Mouse (Mus musculus) embryonic facial prominence, embryonic 11.5 days (tissue): ENCODE measurements around the gene Calm2. TPM values are rescaled to one million over a fixed set of nuclear protein-coding genes. Genes with fewer than 3 reads are reported as not detected.

Experiments
- ATAC-seq: fragments of 200-750 bp; cut with Nextera tagmentation; replicated peaks from 2 replicates; pipeline ENCODE4 v1.8.0; 2017; ENCODE audit warnings: low read depth; ENCODE audit not compliant: insufficient number of reproducible peaks, low FRiP score, low TSS enrichment
- DNase-seq: peaks from one replicate; pipeline ENCODE4 v3.0.0-alpha.2; 2015; ENCODE audit warnings: low spot score
- H3K27ac ChIP-seq: fragments of 300-500 bp; sonication (generic); replicated peaks from 2 replicates; pipeline ENCODE4 v1.5.1; 2014; ENCODE audit warnings: mild to moderate bottlenecking, low read depth, low read length, control low read depth
- H3K27me3 ChIP-seq: fragments of 300-500 bp; sonication (generic); 2 replicates; pipeline ENCODE4 v1.6.1; 2014; ENCODE audit warnings: mild to moderate bottlenecking, low read length, moderate library complexity, mixed read lengths; ENCODE audit not compliant: control insufficient read depth, insufficient read depth
- H3K36me3 ChIP-seq: fragments of 300-500 bp; sonication (generic); replicated peaks from 2 replicates; pipeline ENCODE4 v1.6.1; 2014; ENCODE audit warnings: low read depth, mild to moderate bottlenecking, low read length, moderate library complexity, mixed read lengths; ENCODE audit not compliant: control insufficient read depth, insufficient read depth
- H3K4me1 ChIP-seq: fragments of 300-500 bp; sonication (generic); 2 replicates; pipeline ENCODE4 v1.6.1; 2014; ENCODE audit warnings: low read length, mixed read lengths; ENCODE audit not compliant: control insufficient read depth, insufficient read depth
- H3K4me2 ChIP-seq: fragments of 300-500 bp; sonication (generic); 2 replicates; pipeline ENCODE4 v1.6.1; 2014; ENCODE audit warnings: low read depth, mild to moderate bottlenecking, control low read depth, low read length, moderate library complexity
- H3K4me3 ChIP-seq: fragments of 300-500 bp; sonication (generic); 2 replicates; pipeline ENCODE4 v1.5.1; 2014; ENCODE audit warnings: low read depth, low read length, control low read depth
- H3K9ac ChIP-seq: fragments of 300-500 bp; sonication (generic); replicated peaks from 2 replicates; pipeline ENCODE4 v1.6.1; 2014; ENCODE audit warnings: mild to moderate bottlenecking, control low read depth, low read length
- H3K9me3 ChIP-seq: fragments of 300-500 bp; sonication (generic); replicated peaks from 2 replicates; pipeline ENCODE4 v1.6.1; 2016; ENCODE audit warnings: mild to moderate bottlenecking, low read length, inconsistent platforms, mixed read lengths; ENCODE audit not compliant: control insufficient read depth
- WGBS: fragments of 180-500 bp; shearing (Covaris S2); extraction: QIAGEN DNeasy Blood & Tissue Kit; methylation state at CpG from one replicate; pipeline ENCODE4 v1.1.7; 2014; 5-methylcytosine and 5-hydroxymethylcytosine counted together
- polyA plus RNA-seq: library from polyadenylated mRNA; unstranded; fragments of >200 nt; fragmentation: Nextera tagmentation; extraction: Ambion mirVana; gene quantifications from 2 replicates; pipeline ENCODE4 v1.2.1, GENCODE M21; 2014

Gene Calm2
- polyA plus RNA-seq, 1 experiment from 2014 or later, result 1,315 TPM

- Histone ChIP-seq H3K9ac (peak overlapping the region; percentile 98), H3K36me3 (no peaks in the 10 kb centered on the region; the same call in 1 of the 2 replicates), H3K9me3 (no peaks in the 10 kb centered on the region), H3K27ac (no peak overlapping the region), H3K27me3 (no peaks in the 10 kb centered on the region), H3K4me2 (peak overlapping the region; percentile 70), H3K4me1 (0 out of 2 replicates have a peak, but pooled peaks cover 3% of the 10 kb centered on the region), H3K4me3 (peak overlapping the region; percentile 96)
- under 1% methylated on average over 13 of the region's 13 CpGs for WGBS
- peak; percentile 57 for DNase-seq
- ATAC-seq, result no peak
These were observed 1.3 kb downstream of the Calm2 start for GRCm38 (mm10) chr17:87445337-87445916.

DNA sequence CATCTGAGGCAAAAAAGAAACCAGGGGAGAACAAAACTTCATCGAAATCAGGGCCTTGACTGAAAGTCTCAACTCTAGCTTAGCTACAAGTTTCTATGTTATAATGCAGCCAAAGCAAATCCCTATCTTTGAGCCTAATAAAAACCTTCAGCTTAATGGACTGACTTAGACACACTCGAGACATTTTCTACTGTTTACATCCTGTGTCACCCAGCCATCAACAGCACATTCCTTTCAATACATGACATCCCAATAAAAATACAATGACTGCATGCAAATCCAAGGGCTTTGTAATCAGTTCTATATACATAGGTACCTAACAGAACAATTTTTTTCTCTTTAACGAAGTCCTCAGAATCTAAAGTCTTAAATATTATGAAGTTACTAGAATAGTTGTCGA, 2.0 kb downstream of the Calm2 start:
- peak overlapping the region; percentile 36 for H3K4me2 ChIP-seq
- H3K9me3 ChIP-seq, result no peaks in the 10 kb centered on the region
- no peak for DNase-seq
- no peaks in the 10 kb centered on the region for H3K27me3 ChIP-seq
- ATAC-seq, result no peak
- no peak overlapping the region for H3K27ac ChIP-seq
- 0 out of 2 replicates have a peak, but pooled peaks cover 3% of the 10 kb centered on the region for H3K4me1 ChIP-seq
- H3K9ac ChIP-seq, result no peak overlapping the region; the same call in 1 of the 2 replicates
- WGBS, result 55% methylated on average over 4 of the region's 4 CpGs
- peak overlapping the region; percentile 18 for H3K4me3 ChIP-seq
- no peaks in the 10 kb centered on the region; the same call in 1 of the 2 replicates for H3K36me3 ChIP-seq

GRCm38 (mm10) chr17:87441537-87441936, 5.2 kb downstream of the Calm2 start:
- no peak for ATAC-seq
- Histone ChIP-seq H3K4me1 (0 out of 2 replicates have a peak, but pooled peaks cover 3% of the 10 kb centered on the region), H3K4me3 (no peak overlapping the region), H3K36me3 (no peaks in the 10 kb centered on the region; the same call in none of the 2 replicates), H3K9ac (no peak overlapping the region), H3K27me3 (no peaks in the 10 kb centered on the region), H3K27ac (no peak overlapping the region), H3K9me3 (no peaks in the 10 kb centered on the region), H3K4me2 (no peak overlapping the region)
- WGBS, result 86% methylated on average over 2 of the region's 2 CpGs
- DNase-seq, result no peak

GRCm38 (mm10) chr17:87439441-87439840, 7.3 kb downstream of the Calm2 start:
- H3K4me3 ChIP-seq, result no peak overlapping the region
- no peaks in the 10 kb centered on the region for H3K27me3 ChIP-seq
- no peaks in the 10 kb centered on the region for H3K9me3 ChIP-seq
- peaks cover 8% of the 10 kb centered on the region for H3K36me3 ChIP-seq
- WGBS, result 93% methylated on average over 2 of the region's 2 CpGs
- 0 out of 2 replicates have a peak, but pooled peaks cover 3% of the 10 kb centered on the region for H3K4me1 ChIP-seq
- no peak for DNase-seq
- H3K9ac ChIP-seq, result no peak overlapping the region
- no peak for ATAC-seq
- H3K27ac ChIP-seq, result no peak overlapping the region
- H3K4me2 ChIP-seq, result no peak overlapping the region

- Histone ChIP-seq H3K4me3 (no peak overlapping the region), H3K27ac (no peak overlapping the region), H3K4me1 (no peaks in the 10 kb centered on the region), H3K36me3 (peaks cover 16% of the 10 kb centered on the region), H3K9me3 (no peaks in the 10 kb centered on the region), H3K27me3 (no peaks in the 10 kb centered on the region), H3K4me2 (no peak overlapping the region), H3K9ac (no peak overlapping the region)
- 95% methylated on average over 3 of the region's 3 CpGs for WGBS
- DNase-seq, result no peak
- ATAC-seq, result no peak
These were observed 12.8 kb downstream of the Calm2 start for GRCm38 (mm10) chr17:87433929-87434328.

DNA sequence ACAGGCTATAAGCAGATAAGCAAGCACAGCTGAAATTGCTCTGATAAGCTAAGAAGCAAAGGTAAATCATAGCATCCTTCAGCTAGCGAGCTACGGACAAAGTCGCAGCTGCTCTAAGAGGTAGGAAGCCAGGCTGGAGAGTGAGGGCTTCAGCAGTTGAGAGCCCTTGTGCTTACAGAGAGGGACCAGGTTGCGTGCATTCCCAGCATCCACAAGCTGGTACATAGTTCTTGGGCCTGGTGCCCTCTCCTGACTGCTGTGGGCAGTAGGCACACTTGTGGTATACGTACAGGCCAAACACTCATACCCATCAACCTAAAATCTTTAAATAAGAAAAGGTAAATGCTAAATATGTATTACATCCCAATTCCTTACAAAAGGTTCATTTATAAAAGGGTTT, 14.0 kb downstream of the Calm2 start:
- no peak overlapping the region for H3K27ac ChIP-seq
- DNase-seq (no peak), ATAC-seq (no peak)
- H3K9ac ChIP-seq, result no peak overlapping the region
- no peaks in the 10 kb centered on the region for H3K9me3 ChIP-seq
- H3K4me1 ChIP-seq, result no peaks in the 10 kb centered on the region
- H3K4me3 ChIP-seq, result no peak overlapping the region
- H3K36me3 ChIP-seq, result peaks cover 16% of the 10 kb centered on the region
- no peak overlapping the region for H3K4me2 ChIP-seq
- 94% methylated on average over 5 of the region's 5 CpGs for WGBS
- H3K27me3 ChIP-seq, result no peaks in the 10 kb centered on the region

DNA sequence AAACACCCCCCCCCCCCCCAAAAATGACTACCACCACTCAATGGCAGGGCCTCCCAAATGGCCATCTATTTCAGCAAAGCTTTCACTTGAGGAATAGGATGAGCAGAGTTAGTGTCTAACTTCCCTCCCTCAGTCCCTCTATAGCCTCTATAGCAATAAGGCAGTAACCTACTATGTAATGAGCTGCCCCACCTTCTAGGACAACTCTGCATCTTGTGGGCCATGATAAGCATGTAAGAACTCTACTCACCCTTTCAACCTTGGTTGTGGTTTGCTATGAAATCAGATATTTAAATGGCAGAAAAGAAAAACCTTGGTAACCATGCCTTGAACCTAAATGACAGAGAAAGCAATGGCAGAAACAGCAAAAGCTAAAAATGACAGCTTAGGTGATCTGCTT, 14.4 kb downstream of the Calm2 start:
- Histone ChIP-seq H3K36me3 (peaks cover 16% of the 10 kb centered on the region), H3K9ac (no peak overlapping the region), H3K4me2 (no peak overlapping the region), H3K27me3 (no peaks in the 10 kb centered on the region), H3K4me1 (no peaks in the 10 kb centered on the region), H3K9me3 (no peaks in the 10 kb centered on the region), H3K27ac (no peak overlapping the region), H3K4me3 (no peak overlapping the region)
- DNase-seq (no peak), ATAC-seq (no peak)

DNA sequence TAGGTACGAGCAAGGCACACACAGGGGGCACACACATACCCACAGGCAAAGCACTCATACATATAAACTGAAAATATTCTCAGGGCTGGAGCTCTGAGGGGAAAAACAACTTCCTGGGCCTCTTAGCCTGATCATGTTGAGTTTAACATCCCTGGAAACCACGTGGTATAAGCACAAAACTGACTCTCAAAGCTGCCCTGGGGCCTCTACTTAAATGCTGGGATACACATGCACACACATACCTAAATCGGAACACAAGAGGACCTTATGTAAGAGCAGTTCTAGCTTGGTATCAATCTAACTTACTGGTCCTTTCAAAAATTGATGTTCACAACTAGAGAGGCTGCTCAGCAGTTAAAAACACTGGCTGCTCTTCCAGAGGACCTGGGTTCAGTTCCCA, 17.3 kb downstream of the Calm2 start:
- no peaks in the 10 kb centered on the region for H3K9me3 ChIP-seq
- 81% methylated on average over 3 of the region's 3 CpGs for WGBS
- H3K9ac ChIP-seq, result no peak overlapping the region
- H3K36me3 ChIP-seq, result peaks cover 9% of the 10 kb centered on the region
- DNase-seq (no peak), ATAC-seq (no peak)
- H3K27ac ChIP-seq, result no peak overlapping the region
- no peaks in the 10 kb centered on the region for H3K27me3 ChIP-seq
- H3K4me3 ChIP-seq, result no peak overlapping the region
- H3K4me1 ChIP-seq, result no peaks in the 10 kb centered on the region
- H3K4me2 ChIP-seq, result no peak overlapping the region
